22 mouse cellular contexts compared by ENCODE assay signal in genomic region chr13:114096386-114096785, GRCm38 (mm10).
"Had no signal": no experiment of that assay in that cellular context is flagged by ENCODE, and none has a peak within 500 bp of the region (broad histone marks: within the 10 kb centered on the region; RNA-seq: fewer than 3 reads in every experiment).

No protein-coding gene starts in this region.

- H3K9me3 ChIP-seq: limb, embryonic 10.5 days; limb, embryonic 13.5 days; liver, embryonic 13.5 days; midbrain, embryonic 12.5 days; midbrain, embryonic 15.5 days; neural tube, embryonic 12.5 days; neural tube, embryonic 15.5 days had no signal

- H3K4me3 ChIP-seq: layer of hippocampus, adult 2 months; limb, embryonic 10.5 days; limb, embryonic 13.5 days; liver, embryonic 13.5 days; midbrain, embryonic 12.5 days; midbrain, embryonic 15.5 days; neural tube, embryonic 12.5 days; neural tube, embryonic 15.5 days had no signal

- H3K27ac ChIP-seq: kidney, postnatal 0 days; layer of hippocampus, adult 2 months; limb, embryonic 10.5 days; limb, embryonic 13.5 days; liver, embryonic 13.5 days; macrophage; midbrain, embryonic 12.5 days; midbrain, embryonic 15.5 days; neural tube, embryonic 12.5 days; neural tube, embryonic 15.5 days; stomach, postnatal 0 days had no signal

- DNase-seq: kidney, postnatal 25 days; layer of hippocampus, adult 9-11 months; liver; liver, embryonic 13.5 days; lung, embryonic 14.5 days; right cerebral cortex, adult 18-20 months; right cerebral cortex, postnatal 14 days; right cerebral cortex, postnatal 4 days; thymus, adult 2 months; thymus, postnatal 14 days; thymus, postnatal 4 days had no signal

- ATAC-seq: lung, postnatal 0 days; midbrain, embryonic 15.5 days had no signal

- H3K4me2 ChIP-seq: limb, embryonic 13.5 days; liver, embryonic 13.5 days; lung, embryonic 14.5 days; midbrain, embryonic 12.5 days; midbrain, embryonic 15.5 days; neural tube, embryonic 12.5 days; neural tube, embryonic 15.5 days had no signal

- H3K9ac ChIP-seq: limb, embryonic 13.5 days; liver, embryonic 13.5 days; lung, embryonic 14.5 days; midbrain, embryonic 12.5 days; midbrain, embryonic 15.5 days; neural tube, embryonic 12.5 days; neural tube, embryonic 15.5 days had no signal

- H3K27me3 ChIP-seq: limb, embryonic 13.5 days; liver, embryonic 13.5 days; midbrain, embryonic 12.5 days; midbrain, embryonic 15.5 days; neural tube, embryonic 12.5 days; neural tube, embryonic 15.5 days had no signal

- H3K4me1 ChIP-seq: liver, embryonic 13.5 days; midbrain, embryonic 12.5 days; midbrain, embryonic 15.5 days; neural tube, embryonic 12.5 days; neural tube, embryonic 15.5 days had no signal

- H3K36me3 ChIP-seq: limb, embryonic 10.5 days; limb, embryonic 13.5 days; liver, embryonic 13.5 days; midbrain, embryonic 12.5 days; midbrain, embryonic 15.5 days; neural tube, embryonic 12.5 days; neural tube, embryonic 15.5 days had no signal
